Mouse (Mus musculus): ENCODE measurements around the gene Cldn4. TPM values are rescaled to one million over a fixed set of nuclear protein-coding genes. Genes with fewer than 3 reads are reported as not detected.

The Cldn4 gene
- polyA plus RNA-seq, 1 experiment from 2014 or later = 76.6 TPM

DNA sequence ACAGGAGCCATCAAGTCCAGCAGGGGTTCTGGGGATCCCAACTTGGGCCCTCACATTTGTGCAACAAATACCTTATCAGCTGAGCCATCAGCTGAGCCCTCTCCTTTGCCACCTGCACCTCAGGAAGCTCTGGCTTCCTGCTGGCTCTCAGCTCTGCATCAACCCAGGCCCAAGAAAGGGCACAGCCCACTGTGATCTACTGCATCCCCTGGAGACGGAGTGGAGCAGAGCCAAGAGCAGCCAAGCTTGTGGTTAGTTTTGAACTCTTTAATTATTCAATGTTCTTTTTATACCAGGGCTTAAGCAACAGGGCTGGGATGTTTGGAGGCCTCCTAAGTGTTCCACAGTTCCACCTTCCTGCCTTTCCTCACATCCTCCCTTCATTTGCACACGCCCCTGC is 13.7 kb upstream of the Cldn4 start:
- WGBS = 77% methylated on average over 2 of the region's 2 CpGs
- no peak for ATAC-seq

DNA sequence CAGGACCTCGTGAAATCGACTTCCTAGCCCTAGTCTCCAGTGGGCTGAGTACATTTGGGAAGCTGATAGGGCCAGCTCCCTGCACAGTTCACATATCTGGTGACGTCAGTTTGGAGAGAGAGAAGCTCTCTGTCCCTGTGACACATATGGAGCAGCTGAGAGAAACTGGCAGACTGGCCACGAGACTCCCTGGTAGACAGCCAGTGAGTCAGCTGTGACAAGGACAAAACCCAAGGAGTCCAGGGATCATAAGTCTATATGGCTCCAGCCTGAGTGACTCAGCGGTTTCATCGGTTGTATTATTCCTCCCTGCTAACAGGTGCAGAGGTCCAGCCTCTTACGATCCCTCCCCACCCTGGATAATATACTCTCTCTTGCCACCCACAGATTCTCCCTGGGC is 12.4 kb upstream of the Cldn4 start:
- no peak for TF ChIP-seq CTCF (IDR thresholded peaks at IDR 0.05; ENCODE audit: low read depth)
- Histone ChIP-seq H3K27ac (ENCODE audit: low read depth, low read length) (peak overlapping the region; percentile 79), H3K27me3 (replicated peaks; ENCODE audit: control insufficient read depth, insufficient read depth, low read length) (no peaks in the 10 kb centered on the region), H3K4me1 (replicated peaks; ENCODE audit: control insufficient read depth, insufficient read depth, low read length) (no peaks in the 10 kb centered on the region), H3K9ac (ENCODE audit: low read depth, low read length) (no peak overlapping the region), H3K9me3 (ENCODE audit: control insufficient read depth) (no peaks in the 10 kb centered on the region), H3K4me3 (ENCODE audit: low read depth, low read length) (no peak overlapping the region), H3K36me3 (ENCODE audit: control insufficient read depth, insufficient read depth) (no peaks in the 10 kb centered on the region), H3K4me2 (replicated peaks; ENCODE audit: low read depth) (no peak overlapping the region)
- peak; percentile 96 for ATAC-seq
- 45% methylated on average over 7 of the region's 7 CpGs for WGBS

More for the DNA sequence above, 13.7 kb upstream of the Cldn4 start:
- Histone ChIP-seq H3K9ac (ENCODE audit: low read depth, low read length) (no peak overlapping the region), H3K4me2 (replicated peaks; ENCODE audit: low read depth) (no peak overlapping the region), H3K36me3 (ENCODE audit: control insufficient read depth, insufficient read depth) (no peaks in the 10 kb centered on the region), H3K9me3 (ENCODE audit: control insufficient read depth) (no peaks in the 10 kb centered on the region), H3K27ac (ENCODE audit: low read depth, low read length) (no peak overlapping the region), H3K4me1 (replicated peaks; ENCODE audit: control insufficient read depth, insufficient read depth, low read length) (no peaks in the 10 kb centered on the region), H3K27me3 (replicated peaks; ENCODE audit: control insufficient read depth, insufficient read depth, low read length) (no peaks in the 10 kb centered on the region), H3K4me3 (ENCODE audit: low read depth, low read length) (no peak overlapping the region)
- TF ChIP-seq CTCF (IDR thresholded peaks at IDR 0.05; ENCODE audit: low read depth) = no peak

DNA sequence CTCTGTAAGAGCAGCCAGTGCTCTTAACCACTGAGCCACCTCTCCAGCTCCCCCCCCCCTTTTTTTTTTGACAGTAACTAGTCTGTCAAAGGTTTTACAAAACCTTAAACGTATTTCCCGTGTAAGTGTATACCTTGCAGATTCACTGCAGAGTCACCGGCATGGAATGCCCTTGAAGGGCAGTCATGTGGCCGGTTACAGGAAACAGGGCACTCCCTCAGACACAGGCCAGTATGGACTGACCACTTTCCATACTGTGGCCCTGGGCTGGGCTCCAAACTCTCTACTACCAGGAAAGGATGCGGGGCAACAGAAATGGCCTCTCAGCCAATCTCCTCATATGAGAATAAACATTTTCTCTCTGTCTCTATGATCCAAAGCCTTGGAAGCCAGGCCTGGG is 8.8 kb upstream of the Cldn4 start:
- no peak overlapping the region for H3K4me2 ChIP-seq (replicated peaks; ENCODE audit: low read depth)
- WGBS = 62% methylated on average over 5 of the region's 5 CpGs
- no peaks in the 10 kb centered on the region for H3K27me3 ChIP-seq (replicated peaks; ENCODE audit: control insufficient read depth, insufficient read depth, low read length)
- no peak overlapping the region for H3K4me3 ChIP-seq (ENCODE audit: low read depth, low read length)
- peaks cover 7% of the 10 kb centered on the region; the same call in 1 of the 2 replicates for H3K4me1 ChIP-seq (replicated peaks; ENCODE audit: control insufficient read depth, insufficient read depth, low read length)
- H3K36me3 ChIP-seq (ENCODE audit: control insufficient read depth, insufficient read depth) = no peaks in the 10 kb centered on the region
- H3K27ac ChIP-seq (ENCODE audit: low read depth, low read length) = no peak overlapping the region
- no peak overlapping the region for H3K9ac ChIP-seq (ENCODE audit: low read depth, low read length)
- no peaks in the 10 kb centered on the region for H3K9me3 ChIP-seq (ENCODE audit: control insufficient read depth)
- ATAC-seq = no peak
- TF ChIP-seq CTCF (IDR thresholded peaks at IDR 0.05; ENCODE audit: low read depth) = no peak

DNA sequence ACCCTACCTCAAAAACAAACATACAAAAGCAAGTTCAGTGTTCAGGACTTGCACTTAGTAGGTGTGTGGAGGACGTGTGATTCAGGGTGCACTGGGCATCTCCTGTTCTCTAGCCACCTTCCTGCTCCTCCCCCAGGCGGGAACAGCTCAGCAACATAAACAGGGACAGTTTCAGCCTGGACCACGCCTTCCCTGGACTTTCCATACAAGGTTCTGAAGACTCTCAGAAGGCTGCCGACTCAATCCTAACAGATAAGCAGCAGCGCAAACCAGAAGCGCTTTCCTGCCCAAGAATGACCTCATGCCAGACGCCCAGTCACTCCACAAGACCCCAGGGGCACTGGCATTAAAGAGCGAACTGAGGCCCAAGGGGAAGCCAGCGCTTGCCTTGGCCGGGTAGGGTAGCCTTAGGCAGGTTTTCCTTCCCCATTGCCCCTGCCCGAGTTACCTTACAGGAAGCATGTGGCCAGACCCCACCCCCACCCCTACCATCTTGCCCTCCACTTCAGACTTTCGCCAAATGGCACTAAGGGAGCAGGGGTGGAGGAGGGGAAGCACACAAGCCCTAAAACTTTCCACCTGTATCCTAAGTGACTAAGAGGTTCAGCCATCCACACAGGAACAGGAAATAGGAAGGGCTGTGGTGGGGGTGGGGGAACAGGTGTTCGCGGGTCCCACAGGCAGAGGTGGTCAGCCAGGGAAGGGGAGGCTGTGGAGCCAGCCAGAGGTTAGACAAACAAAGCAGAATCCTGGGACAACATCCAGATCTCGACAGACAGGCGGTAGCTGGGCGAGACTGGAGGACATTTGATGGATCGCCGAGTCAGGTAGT is 4.5 kb upstream of the Cldn4 start:
- H3K9me3 ChIP-seq (ENCODE audit: control insufficient read depth) = no peaks in the 10 kb centered on the region
- H3K4me2 ChIP-seq (replicated peaks; ENCODE audit: low read depth) = peak overlapping the region; percentile 64
- 6% methylated on average over 19 of the region's 19 CpGs for WGBS
- no peaks in the 10 kb centered on the region for H3K36me3 ChIP-seq (ENCODE audit: control insufficient read depth, insufficient read depth)
- H3K4me3 ChIP-seq (ENCODE audit: low read depth, low read length) = peak overlapping the region; percentile 21
- TF ChIP-seq CTCF (IDR thresholded peaks at IDR 0.05; ENCODE audit: low read depth) = no peak
- peak overlapping the region; percentile 48 for H3K9ac ChIP-seq (ENCODE audit: low read depth, low read length)
- peak; percentile 54 for ATAC-seq
- peak overlapping the region; percentile 86 for H3K27ac ChIP-seq (ENCODE audit: low read depth, low read length)
- H3K4me1 ChIP-seq (replicated peaks; ENCODE audit: control insufficient read depth, insufficient read depth, low read length) = peaks cover 15% of the 10 kb centered on the region; the same call in 1 of the 2 replicates
- no peaks in the 10 kb centered on the region for H3K27me3 ChIP-seq (replicated peaks; ENCODE audit: control insufficient read depth, insufficient read depth, low read length)

DNA sequence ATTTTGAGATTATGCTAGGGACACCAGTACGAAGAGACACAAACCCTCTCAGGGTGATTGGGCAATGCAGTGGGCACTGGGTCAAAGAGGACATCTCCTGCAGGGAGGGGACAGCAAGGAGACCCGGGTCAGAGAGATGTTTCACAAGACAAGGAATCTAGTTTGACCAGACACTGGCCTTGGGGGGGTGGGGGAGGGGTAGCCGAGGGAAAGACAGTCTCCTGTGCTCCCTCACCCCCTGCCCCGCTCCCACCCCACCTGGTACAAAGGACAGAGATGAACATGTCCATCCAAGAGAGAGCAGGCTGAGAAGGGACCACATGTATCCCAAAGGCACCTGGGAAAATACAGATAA is 1.3 kb upstream of the Cldn4 start:
- H3K27me3 ChIP-seq (replicated peaks; ENCODE audit: control insufficient read depth, insufficient read depth, low read length) = no peaks in the 10 kb centered on the region
- H3K9me3 ChIP-seq (ENCODE audit: control insufficient read depth) = no peaks in the 10 kb centered on the region
- no peak for ATAC-seq
- TF ChIP-seq CTCF (IDR thresholded peaks at IDR 0.05; ENCODE audit: low read depth) = no peak
- H3K36me3 ChIP-seq (ENCODE audit: control insufficient read depth, insufficient read depth) = no peaks in the 10 kb centered on the region
- H3K4me3 ChIP-seq (ENCODE audit: low read depth, low read length) = no peak overlapping the region
- H3K4me2 ChIP-seq (replicated peaks; ENCODE audit: low read depth) = no peak overlapping the region
- H3K9ac ChIP-seq (ENCODE audit: low read depth, low read length) = no peak overlapping the region
- H3K4me1 ChIP-seq (replicated peaks; ENCODE audit: control insufficient read depth, insufficient read depth, low read length) = peaks cover 15% of the 10 kb centered on the region; the same call in 1 of the 2 replicates
- 23% methylated on average over 4 of the region's 4 CpGs for WGBS
- no peak overlapping the region for H3K27ac ChIP-seq (ENCODE audit: low read depth, low read length)

DNA sequence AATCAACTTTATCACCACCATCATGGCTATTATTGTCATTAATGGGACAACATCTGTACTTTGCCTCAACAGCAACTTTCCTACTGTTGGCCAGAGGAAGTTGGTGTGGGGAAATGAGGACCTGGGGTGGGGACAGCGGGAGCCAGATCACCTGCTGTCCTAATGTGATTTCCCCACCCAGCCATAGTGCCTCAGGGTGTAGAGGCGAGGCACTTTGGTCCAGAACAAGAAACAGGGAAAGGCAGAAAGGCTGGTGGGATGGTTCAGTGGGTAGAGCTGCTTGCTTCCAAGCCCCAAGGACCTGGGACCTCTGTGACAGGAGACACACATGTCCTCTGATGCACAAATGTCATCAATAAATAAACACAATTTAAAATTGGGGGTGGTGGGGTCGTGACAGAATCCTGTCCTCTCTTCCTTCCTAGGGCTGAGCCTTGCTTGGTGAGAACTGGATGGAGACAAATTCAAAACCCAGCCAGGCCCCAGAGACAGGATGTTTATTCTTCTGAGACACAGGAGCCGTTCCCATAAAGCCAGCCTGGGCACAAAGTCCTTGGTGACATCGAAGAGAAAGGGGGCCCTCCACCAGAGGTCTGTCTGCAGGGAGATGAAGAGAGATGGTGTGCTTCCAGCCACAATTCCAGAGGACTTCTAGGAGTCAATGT is 818 bp upstream of the Cldn4 start:
- H3K4me3 ChIP-seq (ENCODE audit: low read depth, low read length) = no peak overlapping the region
- WGBS = 19% methylated on average over 5 of the region's 5 CpGs
- TF ChIP-seq CTCF (IDR thresholded peaks at IDR 0.05; ENCODE audit: low read depth) = no peak
- peak overlapping the region; percentile 83 for H3K27ac ChIP-seq (ENCODE audit: low read depth, low read length)
- no peaks in the 10 kb centered on the region for H3K27me3 ChIP-seq (replicated peaks; ENCODE audit: control insufficient read depth, insufficient read depth, low read length)
- peaks cover 15% of the 10 kb centered on the region; the same call in 1 of the 2 replicates for H3K4me1 ChIP-seq (replicated peaks; ENCODE audit: control insufficient read depth, insufficient read depth, low read length)
- peak; percentile 37 for ATAC-seq
- H3K4me2 ChIP-seq (replicated peaks; ENCODE audit: low read depth) = peak overlapping the region; percentile 62
- H3K36me3 ChIP-seq (ENCODE audit: control insufficient read depth, insufficient read depth) = no peaks in the 10 kb centered on the region
- H3K9me3 ChIP-seq (ENCODE audit: control insufficient read depth) = no peaks in the 10 kb centered on the region
- no peak overlapping the region for H3K9ac ChIP-seq (ENCODE audit: low read depth, low read length)

Data from intestine, postnatal 0 days (tissue).